Mouse (Mus musculus): Measurements from ENCODE around the gene Uap1. TPM values are rescaled to one million over a fixed set of nuclear protein-coding genes. Genes with fewer than 3 reads are reported as not detected.

The Uap1 gene
- polyA plus RNA-seq, 1 experiment from 2014 or later = 61.9 TPM

DNA sequence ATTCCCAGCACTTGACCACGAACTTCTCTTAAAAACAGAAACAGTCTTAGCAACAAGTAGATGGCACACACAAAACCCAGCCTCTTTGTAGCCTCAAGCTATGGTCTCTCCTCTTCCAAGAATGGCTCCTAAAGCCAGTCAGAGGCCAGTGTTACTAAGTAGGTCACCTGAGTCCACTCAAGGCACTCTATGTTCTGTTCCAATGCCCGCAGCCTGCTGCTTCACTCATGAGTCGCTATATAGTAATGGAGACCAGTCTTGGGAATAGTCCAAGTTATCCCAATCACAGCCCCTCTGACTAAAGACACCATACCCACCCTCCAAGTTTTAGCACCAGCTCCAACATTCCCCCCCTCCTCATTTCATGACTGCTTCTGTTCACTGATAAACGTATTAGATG is 29.2 kb downstream of the Uap1 start:
- no peak for ATAC-seq (ENCODE audit: low FRiP score, low read depth)
- Histone ChIP-seq H3K36me3 (peaks cover 27% of the 10 kb centered on the region), H3K4me3 (no peak overlapping the region)

DNA sequence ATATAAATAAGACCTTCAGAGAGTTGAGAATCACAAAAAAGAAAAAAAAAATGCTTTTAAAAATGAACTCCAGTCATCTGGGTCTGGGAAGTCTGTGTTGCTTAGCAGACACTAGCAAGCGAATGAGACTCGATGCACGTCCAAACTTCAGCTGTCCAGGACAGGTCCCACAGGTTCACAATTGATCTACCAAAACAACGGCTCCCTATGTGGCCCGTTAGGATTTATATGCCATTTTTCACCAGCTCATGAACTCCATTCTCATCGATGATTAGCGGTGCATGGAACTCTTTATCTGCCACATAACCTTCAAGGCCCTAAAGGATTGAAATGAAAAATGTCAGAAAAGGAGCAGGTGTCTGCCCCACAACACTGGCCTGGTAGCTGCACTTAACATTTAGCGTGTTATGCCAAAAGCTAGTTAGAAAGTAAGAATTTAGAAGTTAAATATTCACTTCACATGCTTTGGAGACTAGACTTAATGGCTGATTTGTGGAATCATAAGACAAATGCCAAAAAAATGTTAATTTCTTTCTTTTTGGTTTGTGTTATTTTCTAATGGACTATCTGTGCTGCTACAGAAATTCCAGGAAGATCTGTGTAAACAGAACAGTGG is 32.4 kb downstream of the Uap1 start:
- Histone ChIP-seq H3K9me3 (no peaks in the 10 kb centered on the region), H3K36me3 (peaks cover 7% of the 10 kb centered on the region), H3K27me3 (no peaks in the 10 kb centered on the region), H3K4me1 (replicated peaks) (no peaks in the 10 kb centered on the region), H3K9ac (no peak overlapping the region), H3K4me2 (no peak overlapping the region), H3K27ac (replicated peaks) (no peak overlapping the region), H3K4me3 (no peak overlapping the region)
- no peak for ATAC-seq (ENCODE audit: low FRiP score, low read depth)
- 82% methylated on average over 8 of the region's 8 CpGs for WGBS

More for the DNA sequence above, 29.2 kb downstream of the Uap1 start:
- no peaks in the 10 kb centered on the region for H3K9me3 ChIP-seq
- H3K27ac ChIP-seq (replicated peaks) = no peak overlapping the region
- H3K4me2 ChIP-seq = no peak overlapping the region
- H3K27me3 ChIP-seq = no peaks in the 10 kb centered on the region
- 97% methylated on average over 4 of the region's 4 CpGs for WGBS
- H3K4me1 ChIP-seq (replicated peaks) = no peaks in the 10 kb centered on the region
- H3K9ac ChIP-seq = no peak overlapping the region

DNA sequence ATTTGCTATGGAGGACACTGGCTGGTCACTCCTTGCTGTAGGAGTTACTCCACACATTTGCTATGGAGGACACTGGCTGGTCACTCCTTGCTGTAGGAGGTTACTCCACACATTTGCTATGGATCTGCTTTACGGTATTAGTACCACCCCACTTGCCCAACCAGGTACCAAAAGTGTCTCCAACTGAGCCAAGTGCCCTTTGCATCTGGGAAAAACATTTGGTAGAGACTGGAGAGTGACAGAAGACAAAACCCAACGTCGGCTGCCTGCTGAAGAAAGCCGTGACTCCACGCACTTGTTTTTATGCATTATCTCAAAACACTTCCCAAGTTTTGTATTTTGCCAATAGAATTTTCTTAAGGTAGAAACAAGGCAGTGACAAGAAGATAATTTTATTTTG is 33.1 kb downstream of the Uap1 start:
- Histone ChIP-seq H3K4me1 (replicated peaks) (no peaks in the 10 kb centered on the region), H3K4me3 (no peak overlapping the region), H3K4me2 (no peak overlapping the region), H3K27ac (replicated peaks) (no peak overlapping the region), H3K9me3 (no peaks in the 10 kb centered on the region), H3K27me3 (no peaks in the 10 kb centered on the region), H3K9ac (no peak overlapping the region), H3K36me3 (peaks cover 7% of the 10 kb centered on the region)
- ATAC-seq (ENCODE audit: low FRiP score, low read depth) = no peak
- 94% methylated on average over 5 of the region's 5 CpGs for WGBS

DNA sequence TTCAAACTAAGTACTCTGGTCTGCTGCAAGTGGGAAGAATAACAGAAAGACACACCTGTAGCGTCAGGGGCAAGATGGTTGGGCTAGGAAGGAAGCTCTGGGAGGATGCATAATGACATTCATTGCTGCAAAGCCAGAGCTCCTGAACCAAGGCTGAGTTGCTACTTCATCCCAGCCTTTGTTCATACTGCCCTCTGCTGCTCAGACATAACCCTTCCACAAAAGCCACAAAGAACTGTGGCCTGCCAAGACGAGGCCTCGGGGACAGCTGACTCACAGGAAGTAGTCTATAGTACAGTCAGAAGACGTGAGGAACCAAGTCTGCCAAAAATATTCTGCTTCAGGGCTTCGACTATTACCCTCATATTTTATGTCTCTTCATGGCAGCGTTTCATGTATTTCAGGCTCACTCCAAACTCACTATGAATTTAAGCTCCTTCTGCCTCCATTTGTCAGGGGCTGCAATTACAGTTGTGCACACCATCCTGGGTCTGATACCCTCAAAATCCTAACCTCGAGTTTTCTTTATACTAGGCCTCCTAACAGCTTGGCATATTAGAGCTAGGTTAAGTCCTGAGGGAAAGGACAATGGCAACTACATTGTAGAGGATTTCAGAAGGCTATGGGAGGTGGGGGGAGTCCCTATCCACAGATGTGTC is 38.3 kb downstream of the Uap1 start:
- Histone ChIP-seq H3K27me3 (no peaks in the 10 kb centered on the region), H3K4me2 (no peak overlapping the region), H3K9me3 (no peaks in the 10 kb centered on the region), H3K9ac (no peak overlapping the region), H3K4me3 (no peak overlapping the region), H3K27ac (replicated peaks) (no peak overlapping the region), H3K4me1 (replicated peaks) (no peaks in the 10 kb centered on the region), H3K36me3 (no peaks in the 10 kb centered on the region)
- 26% methylated on average over 7 of the region's 7 CpGs for WGBS
- ATAC-seq (ENCODE audit: low FRiP score, low read depth) = peak; percentile 84

DNA sequence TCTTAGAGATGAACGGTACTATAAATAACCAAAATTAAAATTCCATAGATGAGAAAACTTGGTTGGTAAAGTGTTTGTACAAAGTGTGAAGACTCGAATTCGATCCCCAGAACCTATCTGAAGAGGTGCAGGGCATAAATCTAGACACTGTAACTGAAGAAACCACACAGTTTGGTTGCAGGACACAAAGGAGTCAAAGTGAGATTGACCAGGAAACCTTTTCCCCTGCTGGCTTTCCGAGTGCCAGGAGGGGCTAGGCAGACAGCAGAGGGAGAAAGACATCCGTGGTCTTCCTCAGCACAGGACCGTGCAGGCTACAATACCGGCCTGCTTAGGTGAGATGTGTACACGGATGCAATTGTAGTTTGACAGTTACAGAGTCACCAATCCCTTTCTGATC is 40.5 kb downstream of the Uap1 start:
- Histone ChIP-seq H3K4me3 (no peak overlapping the region), H3K36me3 (no peaks in the 10 kb centered on the region), H3K9ac (no peak overlapping the region), H3K9me3 (no peaks in the 10 kb centered on the region), H3K4me2 (no peak overlapping the region), H3K4me1 (replicated peaks) (no peaks in the 10 kb centered on the region), H3K27me3 (no peaks in the 10 kb centered on the region), H3K27ac (replicated peaks) (no peak overlapping the region)
- 93% methylated on average over 8 of the region's 8 CpGs for WGBS
- no peak for ATAC-seq (ENCODE audit: low FRiP score, low read depth)

DNA sequence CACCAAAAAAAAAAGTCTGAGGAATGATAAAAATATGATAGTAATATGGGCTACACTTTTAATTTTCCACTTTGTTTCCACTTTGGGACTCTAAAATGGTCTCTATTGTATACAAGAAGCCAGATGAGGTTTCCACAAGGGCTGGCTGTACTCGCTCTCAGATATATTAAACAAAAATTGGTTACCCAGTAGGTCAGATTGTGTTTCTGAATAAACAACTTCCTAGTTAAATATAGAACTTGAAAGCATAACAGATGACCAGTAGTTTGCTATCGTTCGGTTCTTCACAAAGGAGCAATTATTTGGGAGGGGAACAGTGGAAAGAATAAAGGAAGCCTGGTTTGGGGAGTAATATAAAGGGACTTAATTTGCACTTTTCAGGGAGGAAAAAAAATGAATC is 43.8 kb downstream of the Uap1 start:
- H3K9me3 ChIP-seq = no peaks in the 10 kb centered on the region
- no peak overlapping the region for H3K4me2 ChIP-seq
- ATAC-seq (ENCODE audit: low FRiP score, low read depth) = no peak
- no peaks in the 10 kb centered on the region for H3K36me3 ChIP-seq
- no peak overlapping the region for H3K4me3 ChIP-seq
- WGBS = 72% methylated on average over 3 of the region's 3 CpGs
- H3K9ac ChIP-seq = no peak overlapping the region
- H3K4me1 ChIP-seq (replicated peaks) = no peaks in the 10 kb centered on the region
- no peaks in the 10 kb centered on the region for H3K27me3 ChIP-seq
- H3K27ac ChIP-seq (replicated peaks) = no peak overlapping the region

DNA sequence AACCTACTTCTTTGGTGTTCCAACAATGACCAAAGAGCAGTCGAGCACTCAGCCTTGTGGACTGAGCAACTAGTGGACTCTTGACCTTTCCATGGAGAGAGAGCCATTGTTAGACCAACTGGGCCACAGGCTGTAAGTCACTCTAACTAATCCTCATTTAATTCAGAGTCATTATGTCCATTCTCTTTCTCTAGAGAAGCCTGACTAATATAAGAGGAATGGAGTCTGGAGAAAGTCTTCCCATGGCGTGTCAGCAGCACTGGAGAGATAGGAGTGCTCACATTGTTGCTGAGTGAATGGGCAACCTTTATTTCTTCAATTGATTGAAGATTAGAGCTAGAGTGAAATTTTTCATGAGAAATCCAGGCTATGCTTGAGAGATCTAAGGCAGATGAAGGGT is 50.1 kb downstream of the Uap1 start:
- 57% methylated on average over 2 of the region's 2 CpGs for WGBS
- H3K9me3 ChIP-seq = no peaks in the 10 kb centered on the region
- no peak overlapping the region for H3K27ac ChIP-seq (replicated peaks)
- H3K4me3 ChIP-seq = no peak overlapping the region
- H3K4me1 ChIP-seq (replicated peaks) = no peaks in the 10 kb centered on the region
- no peaks in the 10 kb centered on the region for H3K36me3 ChIP-seq
- ATAC-seq (ENCODE audit: low FRiP score, low read depth) = no peak
- H3K27me3 ChIP-seq = no peaks in the 10 kb centered on the region
- no peak overlapping the region for H3K4me2 ChIP-seq
- H3K9ac ChIP-seq = no peak overlapping the region

DNA sequence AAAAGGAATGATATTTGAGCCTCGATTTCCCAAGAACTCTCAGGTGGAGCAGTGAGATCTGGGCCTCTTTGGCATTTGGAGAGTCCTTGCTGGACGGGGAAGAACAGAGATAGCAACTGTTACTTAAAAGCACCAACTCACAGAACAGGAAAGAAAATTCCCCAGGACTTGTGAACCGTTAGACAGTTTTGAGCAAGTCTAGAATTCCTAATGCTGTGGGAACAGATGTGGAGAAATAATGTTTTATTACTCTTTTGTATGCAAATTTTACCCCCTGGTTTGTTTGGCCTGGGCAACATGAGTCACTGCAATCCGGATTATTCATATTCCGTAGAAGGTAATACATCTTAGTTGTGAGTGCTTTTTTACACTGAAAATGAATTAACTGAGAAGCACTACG is 61.1 kb downstream of the Uap1 start:
- Histone ChIP-seq H3K27me3 (no peaks in the 10 kb centered on the region), H3K4me3 (no peak overlapping the region), H3K36me3 (no peaks in the 10 kb centered on the region), H3K9me3 (no peaks in the 10 kb centered on the region), H3K9ac (no peak overlapping the region), H3K4me2 (no peak overlapping the region), H3K4me1 (replicated peaks) (no peaks in the 10 kb centered on the region), H3K27ac (replicated peaks) (no peak overlapping the region)
- 88% methylated on average over 6 of the region's 6 CpGs for WGBS
- no peak for ATAC-seq (ENCODE audit: low FRiP score, low read depth)

DNA sequence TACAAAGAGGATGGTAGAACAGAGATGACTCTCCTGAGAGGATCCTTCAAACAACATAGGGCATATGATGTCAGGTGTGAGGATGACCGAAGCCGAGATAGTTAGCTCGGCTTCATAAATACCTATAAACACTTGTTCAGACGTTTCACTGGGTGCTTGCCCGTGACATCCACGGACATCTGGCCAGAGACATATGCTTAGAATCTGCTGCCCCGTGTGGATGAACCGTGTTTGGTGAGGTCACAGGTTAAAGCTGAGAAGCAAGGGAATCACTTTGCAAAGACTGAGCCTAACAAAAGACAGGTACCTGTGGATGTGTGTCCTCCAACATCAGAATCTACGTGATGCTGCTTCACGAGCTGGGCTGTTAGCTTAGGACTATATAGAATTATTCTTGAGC is 62.5 kb downstream of the Uap1 start:
- no peak overlapping the region for H3K9ac ChIP-seq
- no peaks in the 10 kb centered on the region for H3K9me3 ChIP-seq
- no peaks in the 10 kb centered on the region for H3K36me3 ChIP-seq
- H3K27me3 ChIP-seq = no peaks in the 10 kb centered on the region
- H3K4me3 ChIP-seq = no peak overlapping the region
- no peak overlapping the region for H3K4me2 ChIP-seq
- no peak for ATAC-seq (ENCODE audit: low FRiP score, low read depth)
- no peaks in the 10 kb centered on the region for H3K4me1 ChIP-seq (replicated peaks)
- H3K27ac ChIP-seq (replicated peaks) = no peak overlapping the region
- 88% methylated on average over 10 of the region's 10 CpGs for WGBS

DNA sequence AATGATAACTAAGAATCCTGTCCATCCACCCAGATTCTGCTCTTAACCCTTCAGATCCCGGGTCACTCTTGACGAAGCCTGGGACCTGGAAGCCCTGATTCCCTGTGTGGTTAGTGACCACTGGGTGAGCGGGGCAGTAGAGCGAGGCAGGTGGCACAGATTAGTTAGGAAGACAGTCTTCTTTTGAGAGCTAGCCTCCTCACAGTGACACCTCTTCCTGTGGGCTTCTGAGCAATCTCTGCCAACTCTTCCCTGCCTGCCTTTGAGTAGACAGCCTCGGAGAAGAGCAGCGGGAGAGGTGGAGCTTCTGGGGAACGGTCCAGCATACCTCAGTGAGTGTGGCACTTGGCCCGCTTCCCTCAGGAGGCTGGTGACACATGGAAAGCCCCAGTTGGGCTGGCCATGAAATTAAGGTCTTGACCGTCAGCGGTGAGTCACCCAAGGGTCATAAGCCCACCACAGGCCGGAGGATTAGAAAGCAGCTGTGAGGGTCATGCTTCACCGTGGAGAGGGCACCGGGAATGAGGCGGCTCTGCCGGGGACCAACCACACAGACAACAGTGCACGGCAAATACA is 63.0 kb downstream of the Uap1 start:
- Histone ChIP-seq H3K4me3 (no peak overlapping the region), H3K9ac (no peak overlapping the region), H3K36me3 (no peaks in the 10 kb centered on the region), H3K27ac (replicated peaks) (no peak overlapping the region), H3K4me1 (replicated peaks) (no peaks in the 10 kb centered on the region), H3K9me3 (no peaks in the 10 kb centered on the region), H3K4me2 (peak overlapping the region; percentile 5; the same call in 1 of the 2 replicates), H3K27me3 (no peaks in the 10 kb centered on the region)
- 82% methylated on average over 16 of the region's 16 CpGs for WGBS
- no peak for ATAC-seq (ENCODE audit: low FRiP score, low read depth)

DNA sequence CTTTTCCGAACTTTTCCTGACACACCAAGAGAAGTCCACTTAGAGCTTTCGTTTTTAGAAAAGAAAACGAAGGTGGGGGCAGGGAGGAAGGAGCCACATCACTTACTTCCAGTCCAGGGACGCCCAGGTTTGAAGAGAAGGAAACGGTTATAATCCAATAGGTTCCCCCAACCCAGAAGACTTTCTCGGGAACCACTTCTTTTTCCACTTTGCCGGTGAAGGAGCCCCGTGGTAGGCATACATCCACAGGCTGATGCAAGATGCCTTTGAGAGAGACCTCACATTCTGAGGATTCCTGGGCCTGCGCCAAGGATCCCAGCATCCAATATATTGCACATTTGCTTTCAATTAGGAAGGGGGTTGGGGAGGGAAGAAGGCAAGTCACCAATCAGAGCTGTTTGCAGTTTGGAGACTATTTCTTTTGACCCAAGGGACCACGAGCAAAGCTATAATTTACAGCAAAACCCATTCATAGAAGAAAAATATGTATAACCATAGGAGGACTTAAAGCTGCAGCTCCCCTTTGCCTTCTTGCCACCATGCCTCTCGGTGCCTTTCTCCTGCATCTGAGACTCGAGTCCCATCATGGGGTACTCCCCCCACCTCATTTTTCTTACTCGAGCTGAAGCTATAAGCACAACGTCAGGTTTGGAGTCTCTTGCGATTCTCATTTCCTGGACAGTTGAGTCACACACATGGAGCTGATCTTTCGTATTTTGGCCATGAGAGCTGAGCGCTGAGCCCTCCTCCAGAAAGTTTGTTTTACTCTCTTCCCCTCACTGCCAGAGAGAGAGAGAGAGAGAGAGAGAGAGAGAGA is 64.0 kb downstream of the Uap1 start, which contains the start of gene Ddr2:
Ddr2 (minus strand) TSS at position 247 of the 817 bp plus-strand sequence.
- Histone ChIP-seq H3K9ac (no peak within 1 kb of the TSS), H3K4me1 (replicated peaks) (no peaks in the 10 kb centered on the region), H3K4me3 (no peak within 1 kb of the TSS; the same call in 1 of the 2 replicates), H3K4me2 (peak within 1 kb of the TSS; percentile 19; the same call in 1 of the 2 replicates), H3K36me3 (no peaks in the 10 kb centered on the region), H3K27ac (replicated peaks) (peak within 1 kb of the TSS; percentile 52), H3K27me3 (no peaks in the 10 kb centered on the region), H3K9me3 (no peaks in the 10 kb centered on the region)
- no peak for ATAC-seq (ENCODE audit: low FRiP score, low read depth)
- 72% methylated on average over 17 of the region's 17 CpGs for WGBS
